8 mouse cellular contexts compared by ENCODE assay signal in genomic region chr1:125430737-125431136, GRCm38 (mm10). TPM values are rescaled to one million over a fixed set of nuclear protein-coding genes. Genes with fewer than 3 reads are reported as not detected.
DNase-seq lines count a peak whose midpoint lies in the region; ATAC-seq and TF ChIP-seq lines count a peak whose summit lies in the region.

No protein-coding gene starts in this region.

- no peaks in the 10 kb centered on the region for H3K36me3 ChIP-seq in heart, embryonic 10.5 days
- H3K36me3 ChIP-seq in CH12.LX (replicated peaks in 1 of 2; ENCODE audit: control insufficient read depth in 1 of 2, insufficient read depth in 1 of 2, low read length in 1 of 2): peaks cover 0 to 12% of the 10 kb centered on the region in 2 experiments
- 0 out of 2 replicates have a peak, but pooled peaks cover 3% of the 10 kb centered on the region for H3K36me3 ChIP-seq in liver, postnatal 0 days (replicated peaks; ENCODE audit: insufficient read depth, low read length)

- no peak for DNase-seq in heart, embryonic 10.5 days (ENCODE audit: low spot score)
- DNase-seq in heart, postnatal 36 days: no peak
- DNase-seq in CH12.LX (ENCODE audit: extremely low read depth): no peak
- no peak for DNase-seq in liver, postnatal 0 days
- no peak for DNase-seq in left cerebral cortex, adult 18-20 months (ENCODE audit: low spot score in 2 of 2)
- DNase-seq in thymus, postnatal 4 days: no peak
- DNase-seq in layer of hippocampus, postnatal 10 days (ENCODE audit: low spot score in 2 of 2): no peak

- TF ChIP-seq RAD21 in CH12.LX (IDR thresholded peaks at IDR 0.05; ENCODE audit: low read depth, low read length): no peak

- intact Hi-C loops in heart, postnatal 36 days (cut with DNase I): no loop called here

- H3K4me2 ChIP-seq in CH12.LX (ENCODE audit: insufficient read depth, low read depth, poor library complexity, severe bottlenecking): peak overlapping the region; percentile 55
- H3K4me2 ChIP-seq in liver, postnatal 0 days (ENCODE audit: low read depth, low read length): peak overlapping the region; percentile 82

- peak overlapping the region; percentile 23 for H3K9ac ChIP-seq in CH12.LX (ENCODE audit: insufficient read depth, low read depth)
- H3K9ac ChIP-seq in liver, postnatal 0 days (replicated peaks): 0 out of 2 replicates have a peak overlapping the region, but pooled peaks have one; percentile 22

- no peak for TF ChIP-seq CTCF in CH12.LX (conservative IDR thresholded peaks at IDR 0.05 in 1 of 2, IDR thresholded peaks at IDR 0.05 in 1 of 2; ENCODE audit: low read depth in 2 of 2, low read length in 2 of 2)
- TF ChIP-seq CTCF in embryonic fibroblast, embryonic 13.5 days (IDR thresholded peaks at IDR 0.05; ENCODE audit: borderline replicate concordance, insufficient read depth, low read length): no peak
- no peak for TF ChIP-seq CTCF in liver, postnatal 0 days (IDR thresholded peaks at IDR 0.05; ENCODE audit: low read depth)

- dilution Hi-C loops in CH12.LX (cut with MboI; ENCODE audit: extremely low pct_ligation_motif_present, extremely low pct_unique_long_range_greater_than_20kb, low sequenced_read_pairs): no loop called here

- ATAC-seq in liver, postnatal 0 days: no peak

- no peak for TF ChIP-seq EP300 in CH12.LX (IDR thresholded peaks at IDR 0.05; ENCODE audit: low read length)
- no peak for TF ChIP-seq EP300 in liver, postnatal 0 days (IDR thresholded peaks at IDR 0.05; ENCODE audit: low read depth)

- peaks cover 78% of the 10 kb centered on the region for H3K79me2 ChIP-seq in CH12.LX (replicated peaks; ENCODE audit: control insufficient read depth, extremely low read depth, insufficient read depth, poor library complexity, severe bottlenecking)

- H3K27ac ChIP-seq in heart, embryonic 10.5 days: 0 out of 2 replicates have a peak overlapping the region, but pooled peaks have one; percentile 22
- peak overlapping the region; percentile 16; the same call in 1 of the 2 replicates for H3K27ac ChIP-seq in CH12.LX (ENCODE audit: insufficient read depth, low read depth)
- H3K27ac ChIP-seq in embryonic fibroblast, embryonic 13.5 days (ENCODE audit: insufficient read depth, low read length): no peak overlapping the region
- H3K27ac ChIP-seq in liver, postnatal 0 days (ENCODE audit: low read depth): no peak overlapping the region

- H3K4me3 ChIP-seq in heart, embryonic 10.5 days: no peak overlapping the region
- peak overlapping the region in 1 of 3 experiments; percentile 7 for H3K4me3 ChIP-seq in CH12.LX (replicated peaks in 1 of 3; ENCODE audit: low read depth in 2 of 3, low read length in 2 of 3, poor library complexity in 1 of 3)
- H3K4me3 ChIP-seq in embryonic fibroblast, embryonic 13.5 days (ENCODE audit: insufficient read depth, low read length): peak overlapping the region; percentile 2; the same call in 1 of the 2 replicates
- H3K4me3 ChIP-seq in liver, postnatal 0 days (ENCODE audit: low read depth, low read length): no peak overlapping the region; the same call in 1 of the 2 replicates

- peaks cover 45% of the 10 kb centered on the region for H3K4me1 ChIP-seq in heart, embryonic 10.5 days
- peaks cover 2 to 51% of the 10 kb centered on the region in 2 experiments; a peak in 3 of 4 replicates for H3K4me1 ChIP-seq in CH12.LX (ENCODE audit: control insufficient read depth in 1 of 2, insufficient read depth in 2 of 2)
- peaks cover 12% of the 10 kb centered on the region for H3K4me1 ChIP-seq in embryonic fibroblast, embryonic 13.5 days (ENCODE audit: control insufficient read depth, insufficient read depth, low read length)
- peaks cover 31% of the 10 kb centered on the region for H3K4me1 ChIP-seq in liver, postnatal 0 days (ENCODE audit: insufficient read depth)

- H3K27me3 ChIP-seq in heart, embryonic 10.5 days (ENCODE audit: insufficient read depth, poor library complexity, severe bottlenecking): no peaks in the 10 kb centered on the region
- H3K27me3 ChIP-seq in CH12.LX (replicated peaks): no peaks in the 10 kb centered on the region
- H3K27me3 ChIP-seq in liver, postnatal 0 days (ENCODE audit: insufficient read depth, low read length): no peaks in the 10 kb centered on the region

- no peaks in the 10 kb centered on the region for H3K9me3 ChIP-seq in heart, embryonic 10.5 days
- no peaks in the 10 kb centered on the region for H3K9me3 ChIP-seq in CH12.LX (replicated peaks; ENCODE audit: low read length)
- H3K9me3 ChIP-seq in liver, postnatal 0 days (ENCODE audit: low read length): no peaks in the 10 kb centered on the region

- in situ Hi-C loops in CH12.LX (cut with MboI; ENCODE audit: low pct_ligation_motif_present, low pct_unique_long_range_greater_than_20kb, low sequenced_read_pairs): loop anchor here (10.0 kb wide), 1 partner anchor 134 kb away; the partner anchor contains the start of gene Slc35f5

- TF ChIP-seq POLR2A in CH12.LX (IDR thresholded peaks at IDR 0.05; ENCODE audit: low read depth, low read length): no peak
- TF ChIP-seq POLR2A in embryonic fibroblast, embryonic 13.5 days (IDR thresholded peaks at IDR 0.05; ENCODE audit: low read depth, low read length): no peak

- 38% methylated on average over 7 of the region's 7 CpGs for WGBS in heart, embryonic 10.5 days
- WGBS in liver, postnatal 0 days (ENCODE audit: insufficient replicate concordance): 23% methylated on average over 7 of the region's 7 CpGs

TF ChIP-seq in CH12.LX, 34 proteins besides CTCF, POLR2A, EP300 and RAD21:
- TF ChIP-seq SIN3A (IDR thresholded peaks at IDR 0.05; ENCODE audit: low read length): 0 out of 2 replicates have a peak, but pooled peaks have one; percentile 20
- no peak for TF ChIP-seq TBP (conservative IDR thresholded peaks at IDR 0.05; ENCODE audit: low read depth, low read length)

RNA-seq across cellular contexts. Expression of gene Actr3, which starts 4.8 kb away (rescaled TPM):
- 283 and 309 TPM in 2 replicates for polyA plus RNA-seq in heart, embryonic 10.5 days (2016; fragmentation: Nextera tagmentation; extraction: Ambion mirVana)
- total RNA-seq in heart, postnatal 36 days (2021): 100 to 1,000 TPM; 107 to 120 TPM
- total RNA-seq in CH12.LX (2012; rRNA removed): 176 and 184 TPM in 2 replicates
- total RNA-seq in CH12.LX (2014; rRNA removed): 513 and 576 TPM in 2 replicates
- 374 and 427 TPM in 2 replicates for polyA plus RNA-seq in CH12.LX (2012; ENCODE audit: insufficient read length, low read depth)
- 452 and 485 TPM in 2 replicates for polyA plus RNA-seq in embryonic fibroblast, embryonic 13.5 days (2011; ENCODE audit: insufficient read length, low read depth, missing spikeins)
- polyA plus RNA-seq in liver, postnatal 0 days (2015; fragmentation: Nextera tagmentation; extraction: Ambion mirVana): 116 and 129 TPM in 2 replicates
- 100 to 1,000 TPM; 232 to 245 TPM for total RNA-seq in left cerebral cortex, adult 18-20 months (2021)
- 100 to 1,000 TPM; 307 to 309 TPM for total RNA-seq in layer of hippocampus, postnatal 10 days (2021)

Comparison
In these comparisons a context has a peak if more than half of its experiments do, and no peak if none do; other contexts are left out.
1. H3K27ac ChIP-seq: peak in heart, embryonic 10.5 days (single experiment) and CH12.LX (single experiment); none in embryonic fibroblast, embryonic 13.5 days (single experiment) and liver, postnatal 0 days (single experiment).